Mouse (Mus musculus) testis, adult 10 weeks (tissue): Measurements from ENCODE around the gene Crhr2. TPM values are rescaled to one million over a fixed set of nuclear protein-coding genes. Genes with fewer than 3 reads are reported as not detected.

Experiments used
- polyA plus RNA-seq: library from polyadenylated mRNA; stranded (reverse); fragments of 350-450 nt; fragmentation: Illumina TruSeq; extraction: RNeasy Lipid Tissue Mini Kit (QIAGEN cat#74804); gene quantifications from one replicate; pipeline ENCODE4 v1.2.3, GENCODE M21; 2014; ENCODE audit warnings: low read depth, low replicate concordance

Crhr2 gene
- not detected for polyA plus RNA-seq

GRCm38 (mm10) chr6:55132794-55133193 is at the start of gene Crhr2:
Gene Crhr2, minus strand, starts transcription at chr6:55133016.

GRCm38 (mm10) chr6:55174741-55175181 is 41.9 kb upstream of the Crhr2 start, which contains the start of gene Inmt:
Gene Inmt, minus strand, starts transcription at chr6:55175043.

Other genes with a start within 250 kb of the Crhr2 start
- 0.31 TPM for gene Nod1, start 160.4 kb downstream of the Crhr2 start, polyA plus RNA-seq
- gene Ggct, start 140.1 kb downstream of the Crhr2 start, polyA plus RNA-seq = 59.3 TPM
- 47.3 TPM for gene Gars, start 95.0 kb downstream of the Crhr2 start, polyA plus RNA-seq
- gene Inmt, start 42.0 kb upstream of the Crhr2 start, polyA plus RNA-seq = not detected
- gene Mindy4, start 70.4 kb upstream of the Crhr2 start, polyA plus RNA-seq = 33.0 TPM
- 0.27 TPM for gene Aqp1, start 203.4 kb upstream of the Crhr2 start, polyA plus RNA-seq
- not detected for gene Ghrhr, start 243.3 kb upstream of the Crhr2 start, polyA plus RNA-seq